Mouse (Mus musculus): ENCODE data around the gene 2700097O09Rik.
"Not testable (repeated sequence)": the region's sequence is repeated elsewhere in the genome, so short reads cannot be mapped to it uniquely, and the experiment has no call there.

Gene 2700097O09Rik

GRCm38 (mm10) chr12:55041011-55041410, 38.9 kb downstream of the 2700097O09Rik start:
- no peak for DNase-seq (ENCODE audit: low read depth, low spot score)

DNA sequence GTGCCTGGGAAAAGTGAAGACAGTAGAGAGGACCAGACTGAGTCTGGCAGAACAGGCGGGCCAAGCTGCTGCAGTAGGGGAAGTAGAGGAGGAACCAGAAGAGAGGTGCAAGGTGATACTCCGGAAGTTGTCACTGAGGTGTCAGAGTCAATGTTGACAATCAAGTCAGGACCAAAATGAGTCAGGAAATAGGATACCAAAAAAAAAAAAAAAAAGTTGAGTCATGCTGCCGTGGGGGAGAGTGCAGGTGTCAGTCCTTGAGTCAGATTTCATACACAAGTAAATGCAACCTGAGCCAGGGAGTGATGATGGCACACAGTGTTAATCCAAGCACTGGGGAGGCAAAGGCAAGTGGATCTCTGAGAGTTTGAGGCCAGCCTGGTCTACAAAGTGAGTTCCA, 52.8 kb downstream of the 2700097O09Rik start:
- no peak for DNase-seq (ENCODE audit: low read depth, low spot score)

DNA sequence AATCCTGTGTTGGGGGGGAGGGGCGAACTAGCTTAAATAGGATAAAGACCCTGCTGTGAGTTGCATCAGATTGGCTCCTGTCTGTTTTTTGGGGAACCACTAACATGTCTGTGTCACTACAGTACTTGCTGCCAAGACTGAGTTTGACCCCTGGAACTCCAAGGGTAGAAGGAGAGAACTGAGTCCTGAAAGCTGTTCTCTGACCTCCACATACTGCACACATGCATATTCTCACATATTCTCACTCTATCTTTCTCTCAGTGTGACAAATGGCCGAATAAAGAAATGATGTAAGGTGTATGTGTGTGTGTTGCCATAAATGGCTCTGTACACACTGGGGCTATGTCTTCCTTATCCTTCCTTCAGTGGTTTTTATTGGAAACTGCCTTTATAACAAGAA, 56.6 kb downstream of the 2700097O09Rik start:
- no peak for DNase-seq (ENCODE audit: low read depth, low spot score)

- no peak for DNase-seq (ENCODE audit: low read depth, low spot score)
Measured at GRCm38 (mm10) chr12:55019421-55019877, 60.5 kb downstream of the 2700097O09Rik start.

DNA sequence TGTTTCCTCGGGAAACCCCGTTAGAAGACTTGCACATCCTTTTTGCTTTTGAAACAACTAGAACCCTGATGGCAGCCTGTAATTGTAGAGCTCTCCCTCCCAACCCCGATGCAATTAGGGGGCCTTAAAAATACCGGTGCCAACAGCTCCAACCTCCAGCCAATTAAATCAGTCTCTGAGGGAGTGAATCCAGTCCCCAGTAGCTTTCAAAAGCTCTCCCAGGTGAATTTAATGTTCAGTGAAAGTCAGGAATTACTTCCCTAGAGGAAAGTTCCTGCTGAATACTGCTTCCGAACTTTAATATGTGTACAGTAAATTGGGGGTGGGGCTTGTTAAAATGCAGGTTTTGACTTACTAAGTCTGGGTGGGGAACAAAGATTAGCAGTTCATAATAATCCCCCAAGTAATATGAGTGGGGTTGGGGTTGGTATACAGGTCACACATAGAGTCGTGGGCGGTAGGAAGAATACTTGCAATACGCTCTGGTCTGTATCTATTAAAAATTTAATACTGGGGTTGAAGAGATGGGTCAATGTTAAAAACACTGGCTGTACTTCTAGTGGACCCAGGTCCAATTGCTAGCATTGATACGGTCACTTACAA, 62.7 kb downstream of the 2700097O09Rik start:
- DNase-seq (ENCODE audit: low read depth, low spot score) = no peak

GRCm38 (mm10) chr12:55016339-55017118, 63.4 kb downstream of the 2700097O09Rik start:
- DNase-seq (ENCODE audit: low read depth, low spot score) = no peak

GRCm38 (mm10) chr12:55015428-55015827, 64.5 kb downstream of the 2700097O09Rik start:
- DNase-seq (ENCODE audit: low read depth, low spot score) = no peak

GRCm38 (mm10) chr12:55013626-55014398, 66.1 kb downstream of the 2700097O09Rik start, which contains the start of gene Baz1a:
Gene Baz1a, minus strand, starts transcription at chr12:55014348.
- no peak for DNase-seq (ENCODE audit: low read depth, low spot score)

- DNase-seq (ENCODE audit: low read depth, low spot score) = no peak
Measured at GRCm38 (mm10) chr12:55013031-55013430, 66.9 kb downstream of the 2700097O09Rik start.

GRCm38 (mm10) chr12:55007361-55008008, 72.4 kb downstream of the 2700097O09Rik start:
- no peak for DNase-seq (ENCODE audit: low read depth, low spot score)

GRCm38 (mm10) chr12:55006071-55006470, 73.8 kb downstream of the 2700097O09Rik start:
- DNase-seq (ENCODE audit: low read depth, low spot score) = no peak

DNA sequence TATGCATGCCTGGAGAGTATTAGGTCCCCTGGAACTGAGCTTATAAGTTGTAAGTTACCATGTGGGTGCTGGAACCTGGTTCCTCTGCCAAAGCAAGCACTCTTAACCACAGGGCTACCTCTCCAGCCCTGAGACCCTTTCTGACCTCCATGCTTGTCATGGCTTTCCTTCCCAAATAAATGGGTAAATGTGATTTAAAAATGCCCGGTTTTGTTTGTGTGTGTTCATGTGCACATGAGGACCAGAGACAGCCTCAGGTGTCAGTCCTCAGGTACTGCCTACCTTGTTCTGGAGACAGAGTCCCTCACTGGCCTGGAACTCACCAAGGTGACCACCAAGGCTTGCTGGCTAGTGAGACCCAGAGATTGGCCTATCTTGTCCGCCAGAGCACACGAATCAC, 75.5 kb downstream of the 2700097O09Rik start:
- DNase-seq (ENCODE audit: low read depth, low spot score) = no peak

DNA sequence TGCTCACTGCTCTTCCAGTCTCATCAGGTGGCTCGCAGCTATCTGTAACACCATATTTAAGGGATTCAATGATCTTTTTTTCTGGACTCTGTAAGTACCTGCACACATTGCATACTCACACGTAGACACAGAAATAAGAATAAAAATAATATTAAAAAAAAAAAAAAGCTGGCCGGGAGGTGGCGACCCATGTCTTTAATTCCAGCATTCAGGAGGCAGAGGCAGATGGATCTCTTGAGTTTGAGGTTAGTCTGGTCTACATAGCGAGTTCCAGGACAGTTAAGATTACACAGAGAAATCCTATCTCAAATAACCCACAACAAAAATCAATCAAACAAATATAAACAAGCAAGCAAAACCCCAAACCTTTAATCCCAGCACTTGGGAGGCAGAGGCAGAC, 76.1 kb downstream of the 2700097O09Rik start:
- DNase-seq (ENCODE audit: low read depth, low spot score) = no peak

DNA sequence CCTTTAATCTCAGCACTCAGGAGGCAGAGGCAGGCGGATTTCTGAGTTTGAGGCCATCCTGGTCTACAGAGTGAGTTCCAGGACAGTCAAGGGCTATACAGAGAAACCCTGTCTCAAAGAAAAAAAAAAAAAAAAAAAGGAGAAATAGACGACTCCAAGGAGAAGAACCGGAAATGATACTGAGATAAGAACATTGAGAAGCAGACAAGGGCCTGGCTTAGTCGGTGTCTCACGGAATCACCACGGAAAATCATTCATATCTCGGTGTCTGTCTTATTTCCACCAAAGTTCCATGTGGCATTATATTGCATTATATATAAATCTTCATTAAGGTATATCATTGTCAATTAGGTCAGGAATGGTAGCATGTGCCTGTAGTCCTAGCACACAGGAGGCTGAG, 77.4 kb downstream of the 2700097O09Rik start:
- DNase-seq (ENCODE audit: low read depth, low spot score) = not testable (repeated sequence)

DNA sequence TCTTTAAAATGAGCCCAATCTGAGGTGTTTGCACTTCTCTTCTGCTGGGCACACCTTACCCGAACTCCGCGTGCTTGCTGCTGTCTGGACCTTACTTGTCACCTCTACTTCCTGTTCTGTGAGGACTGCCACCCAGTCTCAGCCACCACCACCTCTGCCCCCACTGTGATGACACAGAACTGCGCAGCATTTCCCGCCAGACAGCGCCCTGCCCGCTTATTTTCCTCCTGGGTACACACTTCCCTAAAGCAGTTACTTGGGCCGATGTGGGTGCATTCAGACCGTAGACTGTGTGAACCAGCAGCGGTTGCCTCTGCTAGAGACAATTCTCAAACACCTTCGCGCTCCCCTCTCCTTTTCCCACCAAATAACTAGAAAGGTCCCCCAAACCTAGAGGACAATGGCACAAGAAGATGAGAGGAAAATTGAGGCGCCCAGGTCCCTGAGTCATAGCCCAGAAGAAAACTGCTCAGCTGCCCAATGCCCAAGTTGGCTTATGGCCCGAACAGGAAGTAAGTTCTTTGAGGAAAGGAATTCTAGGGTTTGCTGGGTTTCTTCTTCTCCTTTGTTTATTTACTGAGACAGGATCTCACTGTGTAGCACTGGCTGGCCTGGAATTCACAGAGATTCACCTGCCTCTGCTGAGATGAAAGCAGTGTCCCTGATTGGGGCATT, 80.8 kb downstream of the 2700097O09Rik start:
- DNase-seq (ENCODE audit: low read depth, low spot score) = no peak

DNA sequence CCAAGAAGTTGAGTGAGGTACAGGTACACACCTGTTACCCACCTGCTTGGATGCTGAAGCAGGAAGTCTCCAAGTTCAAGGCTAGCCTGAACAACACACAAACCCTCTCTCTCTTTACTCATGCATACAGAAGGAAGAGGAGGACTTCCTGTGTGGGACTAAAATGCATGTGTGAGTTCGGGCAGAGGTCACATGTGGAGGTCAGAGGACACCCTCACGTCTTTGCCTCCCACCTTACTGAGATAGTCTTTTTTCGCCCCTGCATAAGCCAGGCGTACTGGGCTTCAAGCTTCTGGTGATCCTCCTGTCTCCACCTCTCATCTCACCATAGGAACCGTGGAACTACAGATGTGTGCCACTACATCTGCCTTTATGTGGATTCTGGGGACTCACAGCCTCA, 81.5 kb downstream of the 2700097O09Rik start:
- no peak for DNase-seq (ENCODE audit: low read depth, low spot score)

DNA sequence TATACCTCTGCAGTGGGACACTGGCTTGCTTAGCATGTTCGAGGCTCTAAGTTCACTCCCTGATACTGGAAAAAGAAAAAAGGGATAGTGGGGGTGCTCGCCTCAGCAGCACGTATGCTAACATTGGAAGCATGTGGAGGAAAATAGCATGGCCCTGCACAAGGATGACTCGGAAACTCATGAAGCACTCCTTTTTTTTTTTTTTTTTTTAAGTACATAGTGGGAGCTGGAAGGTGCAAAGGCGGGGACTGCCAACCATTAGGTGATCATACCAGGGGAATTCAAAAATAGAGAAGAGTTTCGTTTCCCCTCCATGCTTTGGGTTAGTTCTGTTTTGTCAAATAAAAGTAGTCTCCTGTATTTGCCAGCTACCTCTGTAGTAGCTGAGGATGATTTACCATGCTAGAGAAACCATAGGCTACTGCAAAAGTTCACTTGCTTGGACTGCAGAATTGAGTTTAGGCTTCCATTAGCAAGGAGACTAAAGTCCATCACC, 82.9 kb downstream of the 2700097O09Rik start:
- DNase-seq (ENCODE audit: low read depth, low spot score) = no peak

DNA sequence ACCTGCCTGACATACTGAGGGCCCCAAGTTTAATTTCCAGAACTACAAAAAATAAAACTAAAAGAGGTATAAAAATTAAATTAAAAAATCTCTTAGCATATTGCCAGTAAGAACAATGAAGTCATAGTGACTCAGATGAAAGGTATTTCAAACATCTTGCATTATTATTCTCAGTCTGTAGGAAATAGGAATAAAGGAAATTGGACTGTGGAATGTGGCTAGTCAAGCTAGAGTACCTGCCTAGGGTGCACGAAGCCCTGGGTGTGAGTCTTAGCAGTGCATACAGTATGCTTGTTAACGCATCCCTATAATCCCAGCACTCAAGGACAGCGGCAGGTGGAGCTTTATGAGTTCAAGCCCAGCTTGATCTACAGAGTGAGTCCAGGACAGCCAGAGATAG, 83.9 kb downstream of the 2700097O09Rik start:
- DNase-seq (ENCODE audit: low read depth, low spot score) = no peak
